Mouse (Mus musculus) kidney, adult 2 months (tissue): ENCODE measurements around the gene Hoxb3.

Source experiments
- CTCF ChIP-seq: fragments of 200-500 bp; conservative IDR thresholded peaks from 2 replicates; pipeline ENCODE4 v1.5.1; 2011; ENCODE audit warnings: low read depth, mild to moderate bottlenecking, control low read depth, low read length, moderate library complexity, mixed read lengths; ENCODE audit not compliant: insufficient read depth, insufficient read length
- POLR2A ChIP-seq: fragments of 200-500 bp; IDR thresholded peaks from one replicate; pipeline ENCODE4 v1.6.1; 2011; ENCODE audit warnings: low read depth, low read length, control low read depth

DNA sequence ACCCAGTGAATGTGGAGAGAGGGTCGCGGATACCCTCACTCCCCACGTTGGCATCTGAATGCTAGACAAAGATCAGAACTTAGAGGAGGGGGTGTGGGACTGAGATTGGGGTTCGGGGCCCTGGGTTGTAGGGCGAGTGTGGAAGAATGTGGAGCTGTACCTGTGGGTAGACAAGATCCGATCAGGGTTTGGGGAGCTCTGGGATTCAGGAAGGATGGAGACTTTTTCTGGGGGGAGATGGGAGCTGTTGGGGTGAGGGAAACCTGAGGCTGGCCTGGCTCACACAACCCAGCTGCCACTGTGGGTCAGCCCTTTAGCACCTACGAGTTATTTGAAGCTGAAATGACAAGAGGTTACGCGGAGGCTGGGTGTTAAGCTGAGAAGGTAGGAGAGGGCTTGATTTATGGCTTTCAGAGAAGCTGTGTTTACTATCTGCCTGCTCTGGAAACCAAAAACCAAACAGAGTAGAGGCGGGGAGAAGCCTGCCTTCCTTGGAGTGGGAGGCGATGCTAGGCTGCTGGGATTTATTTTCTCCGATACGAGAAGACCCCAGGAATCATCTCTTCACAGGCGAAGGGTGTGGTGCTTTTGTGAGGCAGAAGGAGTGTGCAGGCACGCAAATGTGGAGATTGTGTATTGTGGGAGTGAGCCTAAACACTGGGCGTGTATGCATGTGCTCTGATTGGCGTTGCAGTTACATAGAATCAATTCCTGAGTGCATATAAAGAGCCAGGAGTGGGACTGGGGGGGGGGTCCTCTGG lies 10.3 kb downstream of the Hoxb3 start:
- TF ChIP-seq POLR2A (no peak), CTCF (no peak)
